Mouse (Mus musculus) limb, embryonic 10.5 days (tissue): ENCODE data around the gene Impg2. TPM values are rescaled to one million over a fixed set of nuclear protein-coding genes. Genes with fewer than 3 reads are reported as not detected.

Experiments
- DNase-seq: peaks from one replicate; pipeline ENCODE4 v3.0.0-alpha.2; 2017; ENCODE audit warnings: low spot score
- H3K27ac ChIP-seq: fragments of 300-500 bp; sonication (generic); 2 replicates; pipeline ENCODE4 v1.5.1; 2016; ENCODE audit warnings: mild to moderate bottlenecking
- H3K27me3 ChIP-seq: fragments of 300-500 bp; sonication (generic); 2 replicates; pipeline ENCODE4 v1.6.1; 2016; ENCODE audit warnings: low read depth, mild to moderate bottlenecking; ENCODE audit not compliant: poor library complexity, severe bottlenecking
- H3K36me3 ChIP-seq: fragments of 300-500 bp; sonication (generic); 2 replicates; pipeline ENCODE4 v1.6.1; 2016; ENCODE audit warnings: mild to moderate bottlenecking, moderate library complexity
- H3K4me1 ChIP-seq: fragments of 300-500 bp; sonication (generic); 2 replicates; pipeline ENCODE4 v1.6.1; 2016
- H3K4me3 ChIP-seq: fragments of 300-500 bp; sonication (generic); 2 replicates; pipeline ENCODE4 v1.5.1; 2016; ENCODE audit warnings: mild to moderate bottlenecking, moderate library complexity
- H3K9me3 ChIP-seq: fragments of 300-500 bp; sonication (generic); replicated peaks from 2 replicates; pipeline ENCODE4 v1.6.1; 2016; ENCODE audit warnings: mild to moderate bottlenecking
- WGBS: fragments of 180-500 bp; shearing (Covaris S2); methylation state at CpG from one replicate; pipeline ENCODE4 v1.1.7; 2016; 5-methylcytosine and 5-hydroxymethylcytosine counted together
- polyA plus RNA-seq: library from polyadenylated mRNA; unstranded; fragments of >200 nt; fragmentation: Nextera tagmentation; extraction: Ambion mirVana; gene quantifications from 2 replicates; pipeline ENCODE4 v1.2.1, GENCODE M21; 2016

Impg2 gene
- polyA plus RNA-seq, 1 experiment from 2014 or later: 0.03 TPM

- DNase-seq: no peak
- peaks cover 12% of the 10 kb centered on the region for H3K4me1 ChIP-seq
- no peak overlapping the region for H3K27ac ChIP-seq
- no peaks in the 10 kb centered on the region for H3K27me3 ChIP-seq
- no peak overlapping the region for H3K4me3 ChIP-seq
- no peaks in the 10 kb centered on the region for H3K9me3 ChIP-seq
- H3K36me3 ChIP-seq: no peaks in the 10 kb centered on the region
Measured at GRCm38 (mm10) chr16:56279752-56280151, 75.6 kb downstream of the Impg2 start.

- no peak for DNase-seq
- no peaks in the 10 kb centered on the region for H3K9me3 ChIP-seq
- WGBS: 56% methylated on average over 4 of the region's 4 CpGs
- H3K27me3 ChIP-seq: no peaks in the 10 kb centered on the region
- H3K4me1 ChIP-seq: peaks cover 12% of the 10 kb centered on the region
- no peak overlapping the region for H3K27ac ChIP-seq
- H3K4me3 ChIP-seq: no peak overlapping the region
- H3K36me3 ChIP-seq: no peaks in the 10 kb centered on the region
Measured at GRCm38 (mm10) chr16:56281336-56281735, 77.2 kb downstream of the Impg2 start.

GRCm38 (mm10) chr16:56283330-56283729 is 79.2 kb downstream of the Impg2 start:
- no peak for DNase-seq
- Histone ChIP-seq H3K27me3 (0 out of 2 replicates have a peak, but pooled peaks cover 4% of the 10 kb centered on the region), H3K9me3 (no peaks in the 10 kb centered on the region), H3K4me3 (no peak overlapping the region), H3K4me1 (peaks cover 9% of the 10 kb centered on the region), H3K27ac (no peak overlapping the region), H3K36me3 (no peaks in the 10 kb centered on the region)
- WGBS: 93% methylated on average over 1 of the region's 1 CpGs

GRCm38 (mm10) chr16:56283873-56284272 is 79.8 kb downstream of the Impg2 start:
- WGBS: 93% methylated on average over 1 of the region's 1 CpGs

GRCm38 (mm10) chr16:56286076-56286475 is 82.0 kb downstream of the Impg2 start:
- Histone ChIP-seq H3K27ac (no peak overlapping the region), H3K27me3 (0 out of 2 replicates have a peak, but pooled peaks cover 4% of the 10 kb centered on the region), H3K36me3 (no peaks in the 10 kb centered on the region), H3K4me1 (no peaks in the 10 kb centered on the region), H3K9me3 (no peaks in the 10 kb centered on the region), H3K4me3 (no peak overlapping the region)
- WGBS: 87% methylated on average over 5 of the region's 5 CpGs
- DNase-seq: no peak

More at GRCm38 (mm10) chr16:56283873-56284272, 79.8 kb downstream of the Impg2 start:
- 0 out of 2 replicates have a peak, but pooled peaks cover 4% of the 10 kb centered on the region for H3K27me3 ChIP-seq
- no peak for DNase-seq
- H3K4me3 ChIP-seq: no peak overlapping the region
- no peak overlapping the region for H3K27ac ChIP-seq
- H3K4me1 ChIP-seq: peaks cover 4% of the 10 kb centered on the region
- no peaks in the 10 kb centered on the region for H3K36me3 ChIP-seq
- no peaks in the 10 kb centered on the region for H3K9me3 ChIP-seq

DNA sequence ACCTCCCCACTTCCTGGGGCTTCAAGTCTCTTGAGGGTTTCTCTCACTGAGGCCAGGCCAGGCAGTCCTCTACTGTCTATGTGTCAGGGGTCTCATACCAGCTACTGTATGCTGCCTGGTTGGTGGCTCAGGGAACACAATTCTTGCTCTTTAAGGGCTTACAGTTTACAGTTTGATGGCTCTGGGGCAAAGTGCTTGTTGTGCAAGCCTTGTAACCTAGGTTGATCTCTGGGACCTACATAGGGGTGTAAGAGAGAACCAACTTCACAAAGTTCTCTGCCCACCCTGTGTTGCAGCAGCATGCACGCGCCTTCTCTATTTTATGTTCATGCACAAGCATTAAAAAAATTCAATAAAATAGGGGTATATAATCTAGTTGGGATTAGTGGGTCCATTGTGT is 82.9 kb downstream of the Impg2 start:
- Histone ChIP-seq H3K27me3 (0 out of 2 replicates have a peak, but pooled peaks cover 4% of the 10 kb centered on the region), H3K4me1 (no peaks in the 10 kb centered on the region), H3K4me3 (no peak overlapping the region), H3K9me3 (no peaks in the 10 kb centered on the region), H3K27ac (no peak overlapping the region), H3K36me3 (no peaks in the 10 kb centered on the region)
- DNase-seq: no peak
- 99% methylated on average over 2 of the region's 2 CpGs for WGBS

DNA sequence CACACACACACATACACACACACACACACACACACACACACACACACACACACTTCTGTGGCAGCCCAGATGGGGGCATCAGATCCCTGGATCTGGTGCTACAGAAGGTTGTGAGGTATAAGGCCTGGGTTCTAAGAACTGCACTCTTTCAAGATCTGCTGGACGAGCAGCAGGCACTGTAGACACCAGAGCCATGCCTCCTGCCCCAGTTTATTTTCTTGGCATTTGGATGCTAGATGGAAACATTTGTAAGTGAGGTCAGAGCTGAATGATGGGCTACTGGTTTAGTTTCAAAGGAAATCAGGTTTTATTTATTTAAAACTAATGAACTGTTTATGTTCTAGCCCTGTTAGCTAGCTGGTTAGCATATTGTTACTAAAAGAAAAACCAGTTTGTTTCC is 90.8 kb downstream of the Impg2 start:
- Histone ChIP-seq H3K4me1 (no peaks in the 10 kb centered on the region), H3K27ac (no peak overlapping the region), H3K9me3 (no peaks in the 10 kb centered on the region), H3K36me3 (no peaks in the 10 kb centered on the region), H3K27me3 (peaks cover 36% of the 10 kb centered on the region; the same call in 1 of the 2 replicates), H3K4me3 (no peak overlapping the region)
- WGBS: 57% methylated on average over 1 of the region's 1 CpGs
- DNase-seq: no peak

- H3K4me3 ChIP-seq: no peak overlapping the region
- no peak for DNase-seq
- H3K9me3 ChIP-seq: no peaks in the 10 kb centered on the region
- H3K27me3 ChIP-seq: peaks cover 44% of the 10 kb centered on the region; the same call in 1 of the 2 replicates
- H3K27ac ChIP-seq: no peak overlapping the region
- no peaks in the 10 kb centered on the region for H3K36me3 ChIP-seq
- H3K4me1 ChIP-seq: no peaks in the 10 kb centered on the region
- WGBS: 83% methylated on average over 3 of the region's 3 CpGs
Measured at GRCm38 (mm10) chr16:56295888-56296648, 92.0 kb downstream of the Impg2 start.

- Histone ChIP-seq H3K27ac (no peak overlapping the region), H3K36me3 (no peaks in the 10 kb centered on the region), H3K4me3 (no peak overlapping the region), H3K4me1 (peaks cover 9% of the 10 kb centered on the region), H3K27me3 (peaks cover 58% of the 10 kb centered on the region; the same call in 1 of the 2 replicates), H3K9me3 (no peaks in the 10 kb centered on the region)
- 89% methylated on average over 6 of the region's 6 CpGs for WGBS
- no peak for DNase-seq
Measured at GRCm38 (mm10) chr16:56298248-56298647, 94.1 kb downstream of the Impg2 start.

DNA sequence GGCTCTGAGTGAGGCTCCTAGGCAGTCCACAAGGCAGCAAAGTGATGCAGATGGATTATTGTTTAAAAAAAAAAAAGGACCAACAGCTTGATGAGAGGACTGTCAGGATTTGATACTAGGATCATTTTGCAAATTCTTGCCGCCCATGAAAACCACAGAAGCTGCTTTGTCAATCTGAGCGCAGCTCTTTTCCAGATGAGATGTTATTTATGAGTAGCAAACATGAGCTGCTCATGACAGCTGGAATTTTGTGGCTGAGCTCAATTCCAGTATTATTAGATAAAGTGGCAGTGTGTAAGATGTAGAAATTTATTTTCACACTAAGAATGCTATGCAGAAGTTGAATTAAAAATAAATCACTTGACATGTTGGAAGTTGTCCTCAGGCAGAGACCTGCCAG is 94.7 kb downstream of the Impg2 start:
- no peak for DNase-seq
- no peaks in the 10 kb centered on the region for H3K9me3 ChIP-seq
- no peaks in the 10 kb centered on the region for H3K36me3 ChIP-seq
- 81% methylated on average over 2 of the region's 2 CpGs for WGBS
- H3K27me3 ChIP-seq: peaks cover 58% of the 10 kb centered on the region; the same call in 1 of the 2 replicates
- no peak overlapping the region for H3K4me3 ChIP-seq
- H3K27ac ChIP-seq: no peak overlapping the region
- peaks cover 10% of the 10 kb centered on the region for H3K4me1 ChIP-seq

GRCm38 (mm10) chr16:56302996-56303395 is 98.9 kb downstream of the Impg2 start:
- Histone ChIP-seq H3K4me3 (no peak overlapping the region), H3K27ac (no peak overlapping the region; the same call in 1 of the 2 replicates), H3K9me3 (no peaks in the 10 kb centered on the region), H3K27me3 (peaks cover 53% of the 10 kb centered on the region; the same call in 1 of the 2 replicates), H3K36me3 (no peaks in the 10 kb centered on the region), H3K4me1 (peaks cover 14% of the 10 kb centered on the region)
- WGBS: 66% methylated on average over 4 of the region's 4 CpGs
- DNase-seq: no peak

DNA sequence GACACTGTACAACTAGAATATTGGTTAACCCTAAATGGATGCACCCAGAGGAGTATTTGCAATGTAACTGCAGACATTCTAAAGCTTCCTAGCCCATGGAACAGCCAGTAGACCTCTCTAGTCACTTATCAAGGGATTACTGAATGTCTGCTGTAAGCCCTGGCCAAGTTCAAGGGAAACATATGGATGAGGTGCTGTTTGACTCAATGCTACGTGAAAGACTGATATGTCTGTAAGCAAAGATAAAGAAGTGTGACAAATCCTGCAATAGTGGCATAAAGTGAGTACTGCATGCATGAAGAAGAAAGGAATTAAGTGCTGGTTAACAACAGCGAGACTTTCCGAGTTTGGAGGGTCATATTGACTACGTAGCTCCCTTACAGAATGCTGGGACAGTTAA is 100.1 kb downstream of the Impg2 start:
- 90% methylated on average over 4 of the region's 4 CpGs for WGBS
- H3K9me3 ChIP-seq: no peaks in the 10 kb centered on the region

DNA sequence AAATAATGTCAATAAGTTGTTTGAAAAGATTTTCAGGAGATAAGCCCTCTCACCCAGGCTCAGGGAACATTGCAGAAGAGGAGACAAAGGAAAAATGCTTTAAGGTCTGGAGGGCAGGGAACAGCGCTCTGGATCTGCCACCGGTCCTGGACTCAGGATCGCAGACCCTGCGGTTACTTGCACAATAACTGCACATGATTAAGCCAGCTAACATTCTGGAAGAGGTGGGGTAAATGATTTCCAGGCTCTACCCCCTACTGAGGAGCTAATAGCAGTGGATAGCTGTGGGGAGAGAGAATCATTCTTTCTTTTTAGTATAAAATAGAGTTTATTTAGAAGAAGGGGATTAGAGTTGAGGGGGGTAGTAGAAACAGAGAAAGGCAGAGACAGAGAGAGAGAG is 103.5 kb downstream of the Impg2 start:
- no peaks in the 10 kb centered on the region for H3K9me3 ChIP-seq
- H3K4me3 ChIP-seq: no peak overlapping the region
- 82% methylated on average over 4 of the region's 4 CpGs for WGBS
- peaks cover 12% of the 10 kb centered on the region; the same call in 1 of the 2 replicates for H3K27me3 ChIP-seq
- H3K4me1 ChIP-seq: peaks cover 12% of the 10 kb centered on the region
- no peaks in the 10 kb centered on the region for H3K36me3 ChIP-seq
- DNase-seq: no peak
- no peak overlapping the region for H3K27ac ChIP-seq

More for the DNA sequence above, 100.1 kb downstream of the Impg2 start:
- no peak overlapping the region for H3K27ac ChIP-seq
- H3K4me3 ChIP-seq: no peak overlapping the region
- H3K4me1 ChIP-seq: peaks cover 14% of the 10 kb centered on the region
- DNase-seq: no peak
- H3K36me3 ChIP-seq: no peaks in the 10 kb centered on the region
- H3K27me3 ChIP-seq: peaks cover 42% of the 10 kb centered on the region; the same call in 1 of the 2 replicates
